Mouse (Mus musculus): ENCODE data around the gene Mustn1.
A peak's percentile ranks its signal among the peaks of the same experiment; 100 is the strongest.

The Mustn1 gene

GRCm38 (mm10) chr14:30879794-30880193 is 794 bp downstream of the Mustn1 start:
- DNase-seq (ENCODE audit: extremely low spot score, low read depth, low spot score) = no peak

- no peak for DNase-seq (ENCODE audit: extremely low spot score, low read depth, low spot score)
Observed at GRCm38 (mm10) chr14:30880251-30880650, 1.3 kb downstream of the Mustn1 start.

- DNase-seq (ENCODE audit: extremely low spot score, low read depth, low spot score) = peak; percentile 8
Observed at GRCm38 (mm10) chr14:30880811-30881717, 2.1 kb downstream of the Mustn1 start.

GRCm38 (mm10) chr14:30881718-30882108 is 2.7 kb downstream of the Mustn1 start:
- no peak for DNase-seq (ENCODE audit: extremely low spot score, low read depth, low spot score)

GRCm38 (mm10) chr14:30885298-30885697 is 6.3 kb downstream of the Mustn1 start:
- DNase-seq (ENCODE audit: extremely low spot score, low read depth, low spot score) = no peak

- DNase-seq (ENCODE audit: extremely low spot score, low read depth, low spot score) = no peak
Observed at GRCm38 (mm10) chr14:30886204-30886603, 7.2 kb downstream of the Mustn1 start, which contains the start of gene Itih4. Gene Itih4 (plus strand): TSS chr14:30886476.

- DNase-seq (ENCODE audit: extremely low spot score, low read depth, low spot score) = no peak
Observed at GRCm38 (mm10) chr14:30888271-30888732, 9.3 kb downstream of the Mustn1 start.

- no peak for DNase-seq (ENCODE audit: extremely low spot score, low read depth, low spot score)
Observed at GRCm38 (mm10) chr14:30899972-30900371, 21.0 kb downstream of the Mustn1 start.

- DNase-seq (ENCODE audit: extremely low spot score, low read depth, low spot score) = no peak
Observed at GRCm38 (mm10) chr14:30902628-30903027, 23.6 kb downstream of the Mustn1 start.

- DNase-seq (ENCODE audit: extremely low spot score, low read depth, low spot score) = no peak
Observed at GRCm38 (mm10) chr14:30903036-30903435, 24.0 kb downstream of the Mustn1 start.

GRCm38 (mm10) chr14:30904307-30904706 is 25.3 kb downstream of the Mustn1 start:
- DNase-seq (ENCODE audit: extremely low spot score, low read depth, low spot score) = no peak

- no peak for DNase-seq (ENCODE audit: extremely low spot score, low read depth, low spot score)
Observed at GRCm38 (mm10) chr14:30906001-30906400, 27.0 kb downstream of the Mustn1 start.

GRCm38 (mm10) chr14:30907814-30908265 is 28.8 kb downstream of the Mustn1 start:
- DNase-seq (ENCODE audit: extremely low spot score, low read depth, low spot score) = no peak

- DNase-seq (ENCODE audit: extremely low spot score, low read depth, low spot score) = no peak
Observed at GRCm38 (mm10) chr14:30911141-30911540, 32.1 kb downstream of the Mustn1 start.

GRCm38 (mm10) chr14:30912641-30913040 is 33.6 kb downstream of the Mustn1 start:
- no peak for DNase-seq (ENCODE audit: extremely low spot score, low read depth, low spot score)

- no peak for DNase-seq (ENCODE audit: extremely low spot score, low read depth, low spot score)
Observed at GRCm38 (mm10) chr14:30913404-30913803, 34.4 kb downstream of the Mustn1 start.

GRCm38 (mm10) chr14:30916516-30916915 is 37.5 kb downstream of the Mustn1 start:
- DNase-seq (ENCODE audit: extremely low spot score, low read depth, low spot score) = no peak

- no peak for DNase-seq (ENCODE audit: extremely low spot score, low read depth, low spot score)
Observed at GRCm38 (mm10) chr14:30922053-30922670, 43.2 kb downstream of the Mustn1 start.

GRCm38 (mm10) chr14:30923375-30924105 is 44.5 kb downstream of the Mustn1 start, which contains the start of gene Itih3:
Gene Itih3 (minus strand): TSS chr14:30923760.
- DNase-seq (ENCODE audit: extremely low spot score, low read depth, low spot score) = no peak

- no peak for DNase-seq (ENCODE audit: extremely low spot score, low read depth, low spot score)
Observed at GRCm38 (mm10) chr14:30925492-30925891, 46.5 kb downstream of the Mustn1 start.

- DNase-seq (ENCODE audit: extremely low spot score, low read depth, low spot score) = no peak
Observed at GRCm38 (mm10) chr14:30930386-30930785, 51.4 kb downstream of the Mustn1 start.

Data from hindlimb bud, embryonic 11.5 days (tissue).